Mouse (Mus musculus) lung, postnatal 0 days (tissue): ENCODE results near the gene Lypd6b.

Experiments
- CTCF ChIP-seq: IDR thresholded peaks from 2 replicates; pipeline ENCODE4 v1.5.1; 2016; ENCODE audit warnings: antibody characterized with exemption, mild to moderate bottlenecking
- EP300 ChIP-seq: IDR thresholded peaks from 2 replicates; pipeline ENCODE4 v1.6.1; 2016; ENCODE audit warnings: antibody characterized with exemption, mild to moderate bottlenecking, control low read depth

GRCm38 (mm10) chr2:49921948-49922347 lies 134.5 kb downstream of the Lypd6b start:
- TF ChIP-seq CTCF (no peak), EP300 (no peak)
